Mouse (Mus musculus) ES-Bruce4 (cell line): ENCODE results near the gene Iqcm.

Experiments used
- CTCF ChIP-seq: IDR thresholded peaks from one replicate; pipeline ENCODE4 v1.8.1; 2011; ENCODE audit warnings: low read depth, low read length
- EP300 ChIP-seq: IDR thresholded peaks from 2 replicates; pipeline ENCODE4 v1.6.1; 2011; ENCODE audit warnings: low read depth, low read length; ENCODE audit not compliant: insufficient read depth

- TF ChIP-seq EP300, result no peak
- no peak for TF ChIP-seq CTCF
These were observed 380.1 kb downstream of the Iqcm start for GRCm38 (mm10) chr8:75828468-75829132.
